22 mouse cellular contexts compared by ENCODE assay signal in genomic region chr3:88761619-88762018, GRCm38 (mm10). TPM values are rescaled to one million over a fixed set of nuclear protein-coding genes. Genes with fewer than 3 reads are reported as not detected.
A peak's percentile ranks its signal among the peaks of the same experiment; 100 is the strongest.
DNase-seq lines count a peak whose midpoint lies in the region; ATAC-seq lines count a peak whose summit lies in the region.
"Had no signal": no experiment of that assay in that cellular context is flagged by ENCODE, and none has a peak within 500 bp of the region (broad histone marks: within the 10 kb centered on the region; RNA-seq: fewer than 3 reads in every experiment).

No protein-coding gene starts in this region.

- no peak overlapping the region for H3K9ac ChIP-seq in hindbrain, embryonic 13.5 days
- no peak overlapping the region for H3K9ac ChIP-seq in hindbrain, embryonic 12.5 days
- no peak overlapping the region for H3K9ac ChIP-seq in neural tube, embryonic 13.5 days
- H3K9ac ChIP-seq: embryonic facial prominence, embryonic 15.5 days; heart, embryonic 15.5 days; hindbrain, embryonic 15.5 days had no signal

- H3K36me3 ChIP-seq in hindbrain, embryonic 13.5 days: peaks cover 70% of the 10 kb centered on the region
- peaks cover 62% of the 10 kb centered on the region for H3K36me3 ChIP-seq in hindbrain, embryonic 12.5 days
- H3K36me3 ChIP-seq in neural tube, embryonic 13.5 days: peaks cover 76% of the 10 kb centered on the region
- H3K36me3 ChIP-seq: heart, embryonic 15.5 days had no signal

- peaks cover 57% of the 10 kb centered on the region for H3K4me1 ChIP-seq in hindbrain, embryonic 13.5 days (replicated peaks)
- H3K4me1 ChIP-seq in hindbrain, embryonic 12.5 days: peaks cover 30% of the 10 kb centered on the region
- H3K4me1 ChIP-seq in neural tube, embryonic 13.5 days (replicated peaks): peaks cover 60% of the 10 kb centered on the region

- no peaks in the 10 kb centered on the region for H3K9me3 ChIP-seq in hindbrain, embryonic 13.5 days
- H3K9me3 ChIP-seq in hindbrain, embryonic 12.5 days (replicated peaks): no peaks in the 10 kb centered on the region
- no peaks in the 10 kb centered on the region for H3K9me3 ChIP-seq in neural tube, embryonic 13.5 days
- H3K9me3 ChIP-seq: embryonic facial prominence, embryonic 15.5 days; forebrain, embryonic 10.5 days; heart, embryonic 15.5 days; hindbrain, embryonic 15.5 days had no signal

- DNase-seq in neural tube, embryonic 10.5 days (ENCODE audit: extremely low spot score, low spot score): no peak
- peak; percentile 65 for DNase-seq in ZHBTc4 (ENCODE audit: low read depth, low spot score)
- DNase-seq in left cerebral cortex, adult 11 months (ENCODE audit: low spot score): no peak
- DNase-seq in gastrocnemius, postnatal 36 days: no peak
- DNase-seq: adrenal gland, adult 2 months; adrenal gland, postnatal 25 days; cerebellum, adult 18-20 months; cerebellum, postnatal 14 days; embryo, embryonic 11 days; gastrocnemius, postnatal 10 days; heart, adult 2 months; heart, postnatal 14 days had no signal

- H3K27me3 ChIP-seq in hindbrain, embryonic 13.5 days: no peaks in the 10 kb centered on the region
- no peaks in the 10 kb centered on the region for H3K27me3 ChIP-seq in hindbrain, embryonic 12.5 days
- no peaks in the 10 kb centered on the region for H3K27me3 ChIP-seq in neural tube, embryonic 13.5 days
- H3K27me3 ChIP-seq: embryonic facial prominence, embryonic 15.5 days; heart, embryonic 15.5 days; hindbrain, embryonic 15.5 days had no signal

- H3K4me2 ChIP-seq in hindbrain, embryonic 13.5 days: no peak overlapping the region
- H3K4me2 ChIP-seq in hindbrain, embryonic 12.5 days (replicated peaks): no peak overlapping the region
- no peak overlapping the region for H3K4me2 ChIP-seq in neural tube, embryonic 13.5 days
- H3K4me2 ChIP-seq: embryonic facial prominence, embryonic 15.5 days; heart, embryonic 11.5 days; heart, embryonic 15.5 days; hindbrain, embryonic 15.5 days had no signal

- intact Hi-C loops in gastrocnemius, postnatal 36 days (cut with DNase I): no loop called here

- 94% methylated on average over 19 of the region's 19 CpGs for WGBS in hindbrain, embryonic 13.5 days
- WGBS in hindbrain, embryonic 12.5 days: 95% methylated on average over 19 of the region's 19 CpGs
- WGBS in neural tube, embryonic 13.5 days: 94% methylated on average over 19 of the region's 19 CpGs

- no peak overlapping the region for H3K4me3 ChIP-seq in hindbrain, embryonic 13.5 days
- no peak overlapping the region for H3K4me3 ChIP-seq in hindbrain, embryonic 12.5 days
- no peak overlapping the region for H3K4me3 ChIP-seq in neural tube, embryonic 13.5 days
- H3K4me3 ChIP-seq: embryonic facial prominence, embryonic 15.5 days; erythroblast, embryonic 14.5 days; forebrain, embryonic 10.5 days; heart, adult 2 months; heart, embryonic 15.5 days; hindbrain, embryonic 15.5 days had no signal

- ATAC-seq in hindbrain, embryonic 13.5 days (ENCODE audit: low FRiP score): no peak
- no peak for ATAC-seq in hindbrain, embryonic 12.5 days (ENCODE audit: low FRiP score)
- no peak for ATAC-seq in neural tube, embryonic 13.5 days (ENCODE audit: low read depth)
- ATAC-seq: forebrain, embryonic 16.5 days had no signal

- H3K27ac ChIP-seq in hindbrain, embryonic 13.5 days: peak overlapping the region; percentile 48
- H3K27ac ChIP-seq in hindbrain, embryonic 12.5 days: no peak overlapping the region
- H3K27ac ChIP-seq in neural tube, embryonic 13.5 days (replicated peaks): peak overlapping the region; percentile 29; the same call in 1 of the 2 replicates
- H3K27ac ChIP-seq: embryonic facial prominence, embryonic 15.5 days; heart, adult 2 months; heart, embryonic 15.5 days had no signal

RNA-seq across cellular contexts. Expression of gene Syt11, which starts 13.3 kb away (rescaled TPM):
- polyA plus RNA-seq in hindbrain, embryonic 13.5 days (2015; fragmentation: Nextera tagmentation; extraction: Ambion mirVana): 212 and 215 TPM in 2 replicates
- polyA plus RNA-seq in hindbrain, embryonic 12.5 days (2016; fragmentation: Nextera tagmentation; extraction: Ambion mirVana): 153 and 157 TPM in 2 replicates
- polyA plus RNA-seq in neural tube, embryonic 13.5 days (2015; fragmentation: Nextera tagmentation; extraction: Ambion mirVana): 234 and 259 TPM in 2 replicates
- total RNA-seq in gastrocnemius, postnatal 36 days (2021): 1 to 10 TPM; 2.1 to 3.1 TPM

RNA-seq across cellular contexts. Expression of gene Rit1, which starts 45.0 kb away (rescaled TPM):
- 57.9 and 59.0 TPM in 2 replicates for polyA plus RNA-seq in hindbrain, embryonic 13.5 days (2015; fragmentation: Nextera tagmentation; extraction: Ambion mirVana)
- polyA plus RNA-seq in hindbrain, embryonic 12.5 days (2016; fragmentation: Nextera tagmentation; extraction: Ambion mirVana): 43.6 and 47.1 TPM in 2 replicates
- polyA plus RNA-seq in neural tube, embryonic 13.5 days (2015; fragmentation: Nextera tagmentation; extraction: Ambion mirVana): 60.7 and 65.0 TPM in 2 replicates
- 10 to 100 TPM; 16.5 to 20.5 TPM for total RNA-seq in gastrocnemius, postnatal 36 days (2021)
